9 mouse cellular contexts compared by ENCODE assay signal in the genomic region with DNA sequence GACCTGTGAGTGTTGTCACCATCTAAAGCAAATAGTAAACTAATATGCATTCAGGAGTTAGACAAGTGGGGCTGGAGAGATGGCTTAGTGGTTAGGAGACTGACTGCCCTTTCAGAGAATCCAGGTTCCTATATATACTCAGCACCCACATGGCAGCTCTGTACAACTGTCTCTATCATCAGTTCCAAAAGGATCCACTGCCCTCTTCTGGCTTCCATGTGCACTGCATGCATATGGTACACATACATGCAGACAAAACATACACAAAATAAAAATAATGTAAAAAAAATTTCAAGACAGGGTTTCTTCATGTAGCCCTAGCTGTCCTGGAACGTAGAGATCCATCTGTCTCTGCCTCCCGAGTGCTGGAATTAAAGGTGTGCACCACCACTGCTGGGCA. TPM values are rescaled to one million over a fixed set of nuclear protein-coding genes. Genes with fewer than 3 reads are reported as not detected.
DNase-seq lines count a peak whose midpoint lies in the region; ATAC-seq and TF ChIP-seq lines count a peak whose summit lies in the region.
"Had no signal": no experiment of that assay in that cellular context is flagged by ENCODE, and none has a peak within 500 bp of the region (broad histone marks: within the 10 kb centered on the region; RNA-seq: fewer than 3 reads in every experiment).

No protein-coding gene starts in this region.

- TF ChIP-seq RAD21 in CH12.LX (IDR thresholded peaks at IDR 0.05; ENCODE audit: low read depth, low read length): peak; percentile 49

- no peak overlapping the region for H3K27ac ChIP-seq in intestine, postnatal 0 days (ENCODE audit: low read depth, low read length)
- H3K27ac ChIP-seq in intestine, embryonic 16.5 days (ENCODE audit: low read length): no peak overlapping the region
- no peak overlapping the region for H3K27ac ChIP-seq in CH12.LX (ENCODE audit: insufficient read depth, low read depth)
- H3K27ac ChIP-seq: embryonic facial prominence, embryonic 12.5 days had no signal

- H3K4me1 ChIP-seq in intestine, postnatal 0 days (replicated peaks; ENCODE audit: control insufficient read depth, insufficient read depth, low read length): no peaks in the 10 kb centered on the region
- H3K4me1 ChIP-seq in intestine, embryonic 16.5 days (ENCODE audit: control insufficient read depth, insufficient read depth, low read length): no peaks in the 10 kb centered on the region
- no peaks in the 10 kb centered on the region for H3K4me1 ChIP-seq in CH12.LX (ENCODE audit: control insufficient read depth in 1 of 2, insufficient read depth in 2 of 2)
- H3K4me1 ChIP-seq: embryonic facial prominence, embryonic 12.5 days had no signal

- peaks cover 10% of the 10 kb centered on the region for H3K79me2 ChIP-seq in CH12.LX (replicated peaks; ENCODE audit: control insufficient read depth, extremely low read depth, insufficient read depth, poor library complexity, severe bottlenecking)

- dilution Hi-C loops in CH12.LX (cut with MboI; ENCODE audit: extremely low pct_ligation_motif_present, extremely low pct_unique_long_range_greater_than_20kb, low sequenced_read_pairs): no loop called here

- H3K4me2 ChIP-seq in intestine, postnatal 0 days (replicated peaks; ENCODE audit: low read depth): no peak overlapping the region
- H3K4me2 ChIP-seq in intestine, embryonic 16.5 days (ENCODE audit: low read depth, low read length): no peak overlapping the region
- H3K4me2 ChIP-seq in CH12.LX (ENCODE audit: insufficient read depth, low read depth, poor library complexity, severe bottlenecking): no peak overlapping the region
- H3K4me2 ChIP-seq: embryonic facial prominence, embryonic 12.5 days had no signal

- no peaks in the 10 kb centered on the region for H3K27me3 ChIP-seq in intestine, postnatal 0 days (replicated peaks; ENCODE audit: control insufficient read depth, insufficient read depth, low read length)
- no peaks in the 10 kb centered on the region for H3K27me3 ChIP-seq in intestine, embryonic 16.5 days (replicated peaks; ENCODE audit: control insufficient read depth, insufficient read depth, low read length)
- H3K27me3 ChIP-seq in CH12.LX (replicated peaks): no peaks in the 10 kb centered on the region
- H3K27me3 ChIP-seq: embryonic facial prominence, embryonic 12.5 days had no signal

- H3K36me3 ChIP-seq in intestine, postnatal 0 days (ENCODE audit: control insufficient read depth, insufficient read depth): peaks cover 40% of the 10 kb centered on the region
- peaks cover 17% of the 10 kb centered on the region for H3K36me3 ChIP-seq in intestine, embryonic 16.5 days (ENCODE audit: control insufficient read depth, insufficient read depth, low read length)
- H3K36me3 ChIP-seq in CH12.LX (replicated peaks in 1 of 2; ENCODE audit: control insufficient read depth in 1 of 2, insufficient read depth in 1 of 2, low read length in 1 of 2): peaks cover 31 to 79% of the 10 kb centered on the region in 2 experiments

- no peak overlapping the region for H3K9ac ChIP-seq in intestine, postnatal 0 days (ENCODE audit: low read depth, low read length)
- no peak overlapping the region for H3K9ac ChIP-seq in intestine, embryonic 16.5 days (ENCODE audit: low read depth, low read length)
- H3K9ac ChIP-seq in CH12.LX (ENCODE audit: insufficient read depth, low read depth): no peak overlapping the region
- H3K9ac ChIP-seq: embryonic facial prominence, embryonic 12.5 days had no signal

- no peak for TF ChIP-seq POLR2A in CH12.LX (IDR thresholded peaks at IDR 0.05; ENCODE audit: low read depth, low read length)

- no peak for ATAC-seq in intestine, postnatal 0 days
- ATAC-seq in intestine, embryonic 16.5 days: no peak

- DNase-seq in CH12.LX (ENCODE audit: extremely low read depth) (peak; percentile 32), R1 (ENCODE audit: low read depth, low spot score) (peak; percentile 64)
- DNase-seq in kidney, postnatal 4 days: peak; percentile 55 to 61
- peak; percentile 44 for DNase-seq in thymus, postnatal 14 days
- no peak for DNase-seq in urinary bladder, postnatal 10 days (ENCODE audit: low spot score)
- no peak for DNase-seq in layer of hippocampus, postnatal 36 days

- no peaks in the 10 kb centered on the region for H3K9me3 ChIP-seq in intestine, postnatal 0 days (ENCODE audit: control insufficient read depth)
- 0 out of 2 replicates have a peak, but pooled peaks cover 3% of the 10 kb centered on the region for H3K9me3 ChIP-seq in intestine, embryonic 16.5 days (ENCODE audit: control insufficient read depth, low read length)
- no peaks in the 10 kb centered on the region for H3K9me3 ChIP-seq in CH12.LX (replicated peaks; ENCODE audit: low read length)
- H3K9me3 ChIP-seq: embryonic facial prominence, embryonic 12.5 days had no signal

- TF ChIP-seq CTCF in intestine, postnatal 0 days (IDR thresholded peaks at IDR 0.05; ENCODE audit: low read depth): peak; percentile 66
- peak; percentile 13 to 58; a peak in 2 of 4 replicates for TF ChIP-seq CTCF in CH12.LX (conservative IDR thresholded peaks at IDR 0.05 in 1 of 2, IDR thresholded peaks at IDR 0.05 in 1 of 2; ENCODE audit: low read depth in 2 of 2, low read length in 2 of 2)

- no peak for TF ChIP-seq EP300 in CH12.LX (IDR thresholded peaks at IDR 0.05; ENCODE audit: low read length)

- H3K4me3 ChIP-seq in intestine, postnatal 0 days (ENCODE audit: low read depth, low read length): no peak overlapping the region
- H3K4me3 ChIP-seq in intestine, embryonic 16.5 days (ENCODE audit: low read length): no peak overlapping the region
- H3K4me3 ChIP-seq in CH12.LX (replicated peaks in 1 of 3; ENCODE audit: low read depth in 2 of 3, low read length in 2 of 3, poor library complexity in 1 of 3): no peak overlapping the region
- H3K4me3 ChIP-seq: embryonic facial prominence, embryonic 12.5 days had no signal

- in situ Hi-C loops in CH12.LX (cut with MboI; ENCODE audit: low pct_ligation_motif_present, low pct_unique_long_range_greater_than_20kb, low sequenced_read_pairs): no loop called here

- WGBS in intestine, postnatal 0 days: 99% methylated on average over 2 of the region's 2 CpGs
- WGBS in intestine, embryonic 16.5 days: 97% methylated on average over 2 of the region's 2 CpGs

TF ChIP-seq in CH12.LX, 34 proteins besides CTCF, POLR2A, EP300 and RAD21:
- 0 out of 2 replicates have a peak, but pooled peaks have one; percentile 33 for TF ChIP-seq MAX (IDR thresholded peaks at IDR 0.05; ENCODE audit: low read length)
- 0 out of 2 replicates have a peak, but pooled peaks have one; percentile 43 for TF ChIP-seq MYC (IDR thresholded peaks at IDR 0.05; ENCODE audit: low read depth, low read length)
- TF ChIP-seq SMC3 (IDR thresholded peaks at IDR 0.05; ENCODE audit: low read depth, low read length): peak; percentile 36
- no peak for TF ChIP-seq MXI1 (IDR thresholded peaks at IDR 0.05; ENCODE audit: low read depth, low read length)
- TF ChIP-seq ZKSCAN1 (IDR thresholded peaks at IDR 0.05; ENCODE audit: borderline replicate concordance, low read depth, low read length): no peak

RNA-seq across cellular contexts. Expression of a gene that starts 36.6 kb away (rescaled TPM):
- polyA plus RNA-seq in intestine, postnatal 0 days (2015; fragmentation: Nextera tagmentation; extraction: Ambion mirVana): 12.4 and 12.8 TPM in 2 replicates
- 17.7 and 18.5 TPM in 2 replicates for polyA plus RNA-seq in intestine, embryonic 16.5 days (2015; fragmentation: Nextera tagmentation; extraction: Ambion mirVana)
- 20.1 and 22.3 TPM in 2 replicates for total RNA-seq in CH12.LX (2012; rRNA removed)
- total RNA-seq in CH12.LX (2014; rRNA removed): 19.3 and 20.7 TPM in 2 replicates
- 56.8 and 58.7 TPM in 2 replicates for polyA plus RNA-seq in CH12.LX (2012; ENCODE audit: insufficient read length, low read depth)
- 100 to 1,000 TPM; 122 to 143 TPM for total RNA-seq in layer of hippocampus, postnatal 36 days (2021)

Comparison
In these comparisons a context has a peak if more than half of its experiments do, and no peak if none do; other contexts are left out.
1. DNase-seq: peak in CH12.LX (single experiment), R1 (single experiment), kidney, postnatal 4 days (2 of 2) and thymus, postnatal 14 days (single experiment); none in urinary bladder, postnatal 10 days (single experiment) and layer of hippocampus, postnatal 36 days (0 of 2).